Mouse (Mus musculus) layer of hippocampus, adult 9-10 months (tissue): ENCODE measurements around the gene Fbxw17.
"Not testable (repeated sequence)": the region's sequence is repeated elsewhere in the genome, so short reads cannot be mapped to it uniquely, and the experiment has no call there.

Experiments
- DNase-seq: peaks from one replicate; pipeline ENCODE4 v3.0.0; 2022; ENCODE audit warnings: low spot score

The Fbxw17 gene

GRCm38 (mm10) chr13:50417389-50418183 lies at the start of gene Fbxw17:
Gene Fbxw17, plus strand, starts transcription at chr13:50417864.
- peak; percentile 51 for DNase-seq

- DNase-seq: not testable (repeated sequence)
These were observed 44.5 kb upstream of the Fbxw17 start for GRCm38 (mm10) chr13:50372934-50373705.

- not testable (repeated sequence) for DNase-seq
These were observed 28.5 kb upstream of the Fbxw17 start for GRCm38 (mm10) chr13:50389146-50389545.

GRCm38 (mm10) chr13:50418421-50418820 lies 757 bp downstream of the Fbxw17 start:
- no peak for DNase-seq

- no peak for DNase-seq
These were observed 6.1 kb downstream of the Fbxw17 start for GRCm38 (mm10) chr13:50423625-50424209.

GRCm38 (mm10) chr13:50424517-50424916 lies 6.9 kb downstream of the Fbxw17 start:
- no peak for DNase-seq

GRCm38 (mm10) chr13:50426686-50427085 lies 9.0 kb downstream of the Fbxw17 start:
- DNase-seq: no peak

- no peak for DNase-seq
These were observed 26.1 kb downstream of the Fbxw17 start, which contains the start of gene Gm47429 for GRCm38 (mm10) chr13:50443812-50444211. Gene Gm47429, minus strand, starts transcription at chr13:50443912.

GRCm38 (mm10) chr13:50445261-50445660 lies 27.6 kb downstream of the Fbxw17 start:
- no peak for DNase-seq

- not testable (repeated sequence) for DNase-seq
These were observed 34.6 kb downstream of the Fbxw17 start for GRCm38 (mm10) chr13:50452266-50452665.

- no peak for DNase-seq
These were observed 35.8 kb downstream of the Fbxw17 start for GRCm38 (mm10) chr13:50453426-50453825.

GRCm38 (mm10) chr13:50460433-50460832 lies 42.8 kb downstream of the Fbxw17 start:
- not testable (repeated sequence) for DNase-seq

GRCm38 (mm10) chr13:50464621-50465562 lies 47.2 kb downstream of the Fbxw17 start:
- DNase-seq: no peak

- DNase-seq: no peak
These were observed 49.3 kb downstream of the Fbxw17 start, which contains the start of gene Nutm2 for GRCm38 (mm10) chr13:50467007-50467406. Gene Nutm2, plus strand, starts transcription at chr13:50467307.
